Mouse (Mus musculus): ENCODE data around the gene Adgrf1. TPM values are rescaled to one million over a fixed set of nuclear protein-coding genes. Genes with fewer than 3 reads are reported as not detected.
A peak's percentile ranks its signal among the peaks of the same experiment; 100 is the strongest.
"Not testable (repeated sequence)": the region's sequence is repeated elsewhere in the genome, so short reads cannot be mapped to it uniquely, and the experiment has no call there.

Adgrf1 gene
- polyA plus RNA-seq, 1 experiment from 2014 or later, result 0.64 TPM

DNA sequence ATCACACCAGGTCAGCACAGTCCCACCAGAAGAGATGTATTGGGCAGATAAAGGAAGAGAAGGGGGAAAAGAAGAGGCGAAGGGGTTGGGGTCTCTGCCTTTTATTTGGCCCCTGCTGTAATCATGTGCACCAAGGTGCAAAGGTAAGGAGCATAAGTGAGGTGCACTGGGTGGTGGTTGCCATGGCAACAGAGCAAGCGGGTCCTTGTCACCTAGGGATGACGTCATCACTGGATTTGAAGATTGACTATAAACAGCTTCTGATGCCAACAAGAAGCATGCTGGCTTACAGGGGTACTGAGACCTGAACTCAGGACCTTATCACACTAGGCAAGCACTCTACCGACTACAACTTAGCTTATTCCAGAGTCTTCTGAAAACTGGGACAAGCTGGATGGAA is 59.1 kb downstream of the Adgrf1 start:
- Histone ChIP-seq H3K4me1 (replicated peaks) (peaks cover 77% of the 10 kb centered on the region), H3K27me3 (no peaks in the 10 kb centered on the region), H3K27ac (replicated peaks) (peak overlapping the region; percentile 89), H3K4me2 (peak overlapping the region; percentile 48), H3K9ac (no peak overlapping the region), H3K4me3 (replicated peaks) (no peak overlapping the region), H3K9me3 (replicated peaks) (no peaks in the 10 kb centered on the region), H3K36me3 (replicated peaks) (no peaks in the 10 kb centered on the region)
- ATAC-seq (ENCODE audit: insufficient read depth), result 0 out of 2 replicates have a peak, but pooled peaks have one; percentile 5
- 50% methylated on average over 4 of the region's 4 CpGs for WGBS (ENCODE audit: insufficient replicate concordance)

DNA sequence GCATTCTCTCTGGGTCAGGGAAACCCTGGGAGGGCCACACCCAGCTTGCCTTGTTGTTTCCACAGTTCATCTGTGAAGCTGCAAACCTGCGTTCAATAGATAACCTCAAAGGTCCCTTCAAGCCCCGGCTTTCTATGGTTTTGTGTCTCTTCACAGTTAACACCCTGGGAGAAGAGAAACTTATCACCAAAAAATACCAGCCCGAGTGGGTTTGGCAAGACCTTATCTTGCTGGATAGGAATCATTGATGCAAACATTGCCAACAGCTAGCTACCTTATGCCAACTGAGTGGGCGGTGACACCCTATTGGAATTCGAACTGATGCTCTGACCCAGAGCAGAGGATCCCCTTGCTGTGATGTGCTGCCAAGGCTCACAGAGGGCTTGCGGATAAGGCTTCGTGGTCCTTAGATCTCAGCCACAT is 59.6 kb downstream of the Adgrf1 start:
- Histone ChIP-seq H3K27ac (replicated peaks) (peak overlapping the region; percentile 89), H3K9ac (0 out of 2 replicates have a peak overlapping the region, but pooled peaks have one; percentile 6)

DNA sequence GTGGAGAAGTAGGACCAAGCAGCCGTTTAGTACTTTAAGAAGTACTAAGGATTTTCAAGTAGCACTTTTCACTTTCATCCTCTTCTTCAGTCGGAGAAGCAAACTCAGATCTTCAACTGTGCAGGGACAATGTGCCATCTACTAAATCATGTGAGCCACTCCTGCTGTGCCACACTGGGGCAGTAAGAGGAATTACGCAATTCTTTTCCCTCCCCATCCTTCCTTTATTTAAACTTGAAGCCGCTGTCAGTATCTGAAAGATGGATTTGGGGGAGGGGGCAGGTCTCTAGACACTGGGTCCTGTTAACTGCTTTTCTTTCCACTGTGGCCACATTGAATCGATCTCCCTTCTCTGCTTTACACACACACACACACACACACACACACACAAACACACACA is 62.6 kb downstream of the Adgrf1 start:
- peaks cover 57% of the 10 kb centered on the region for H3K4me1 ChIP-seq (replicated peaks)
- H3K4me3 ChIP-seq (replicated peaks), result no peak overlapping the region
- H3K27me3 ChIP-seq, result no peaks in the 10 kb centered on the region
- H3K27ac ChIP-seq (replicated peaks), result peak overlapping the region; percentile 20; the same call in 1 of the 2 replicates
- WGBS (ENCODE audit: insufficient replicate concordance), result 39% methylated on average over 5 of the region's 5 CpGs
- H3K36me3 ChIP-seq (replicated peaks), result no peaks in the 10 kb centered on the region
- ATAC-seq (ENCODE audit: insufficient read depth), result no peak
- H3K4me2 ChIP-seq, result no peak overlapping the region
- no peak overlapping the region for H3K9ac ChIP-seq
- no peaks in the 10 kb centered on the region for H3K9me3 ChIP-seq (replicated peaks)

More for the DNA sequence above, 59.6 kb downstream of the Adgrf1 start:
- no peaks in the 10 kb centered on the region for H3K36me3 ChIP-seq (replicated peaks)
- H3K4me1 ChIP-seq (replicated peaks), result peaks cover 77% of the 10 kb centered on the region
- ATAC-seq (ENCODE audit: insufficient read depth), result peak; percentile 82
- peak overlapping the region; percentile 48 for H3K4me2 ChIP-seq
- WGBS (ENCODE audit: insufficient replicate concordance), result 15% methylated on average over 7 of the region's 7 CpGs
- no peak overlapping the region for H3K4me3 ChIP-seq (replicated peaks)
- no peaks in the 10 kb centered on the region for H3K9me3 ChIP-seq (replicated peaks)
- H3K27me3 ChIP-seq, result no peaks in the 10 kb centered on the region

- H3K4me3 ChIP-seq (replicated peaks), result no peak overlapping the region
- H3K9me3 ChIP-seq (replicated peaks), result no peaks in the 10 kb centered on the region
- H3K9ac ChIP-seq, result no peak overlapping the region
- no peaks in the 10 kb centered on the region for H3K27me3 ChIP-seq
- H3K27ac ChIP-seq (replicated peaks), result no peak overlapping the region
- H3K36me3 ChIP-seq (replicated peaks), result no peaks in the 10 kb centered on the region
- H3K4me2 ChIP-seq, result no peak overlapping the region
- 25% methylated on average over 9 of the region's 9 CpGs for WGBS (ENCODE audit: insufficient replicate concordance)
- H3K4me1 ChIP-seq (replicated peaks), result peaks cover 43% of the 10 kb centered on the region
- ATAC-seq (ENCODE audit: insufficient read depth), result no peak
Observed at GRCm38 (mm10) chr17:43334074-43334473, 63.9 kb downstream of the Adgrf1 start.

GRCm38 (mm10) chr17:43337643-43338042 is 67.5 kb downstream of the Adgrf1 start:
- no peak overlapping the region for H3K4me2 ChIP-seq
- WGBS (ENCODE audit: insufficient replicate concordance), result 53% methylated on average over 2 of the region's 2 CpGs
- no peak for ATAC-seq (ENCODE audit: insufficient read depth)
- no peak overlapping the region for H3K9ac ChIP-seq
- H3K9me3 ChIP-seq (replicated peaks), result no peaks in the 10 kb centered on the region
- H3K27ac ChIP-seq (replicated peaks), result no peak overlapping the region
- no peaks in the 10 kb centered on the region for H3K27me3 ChIP-seq
- peaks cover 8% of the 10 kb centered on the region; the same call in 1 of the 2 replicates for H3K4me1 ChIP-seq (replicated peaks)
- no peak overlapping the region for H3K4me3 ChIP-seq (replicated peaks)
- H3K36me3 ChIP-seq (replicated peaks), result no peaks in the 10 kb centered on the region

GRCm38 (mm10) chr17:43338279-43338678 is 68.2 kb downstream of the Adgrf1 start:
- H3K4me1 ChIP-seq (replicated peaks), result peaks cover 3% of the 10 kb centered on the region; the same call in 1 of the 2 replicates
- no peak overlapping the region for H3K4me2 ChIP-seq
- no peaks in the 10 kb centered on the region for H3K9me3 ChIP-seq (replicated peaks)
- WGBS (ENCODE audit: insufficient replicate concordance), result 49% methylated on average over 3 of the region's 3 CpGs
- no peak overlapping the region for H3K4me3 ChIP-seq (replicated peaks)
- no peak overlapping the region for H3K27ac ChIP-seq (replicated peaks)
- ATAC-seq (ENCODE audit: insufficient read depth), result no peak
- no peaks in the 10 kb centered on the region for H3K27me3 ChIP-seq
- no peak overlapping the region for H3K9ac ChIP-seq
- H3K36me3 ChIP-seq (replicated peaks), result no peaks in the 10 kb centered on the region

- H3K36me3 ChIP-seq (replicated peaks); H3K4me1 ChIP-seq (replicated peaks); ATAC-seq (ENCODE audit: insufficient read depth); H3K27me3 ChIP-seq; H3K9me3 ChIP-seq (replicated peaks); H3K4me2 ChIP-seq; H3K27ac ChIP-seq (replicated peaks); H3K4me3 ChIP-seq (replicated peaks); H3K9ac ChIP-seq: not testable (repeated sequence)
- WGBS (ENCODE audit: insufficient replicate concordance), result 67% methylated on average over 2 of the region's 2 CpGs
Observed at GRCm38 (mm10) chr17:43346499-43346898, 76.4 kb downstream of the Adgrf1 start.

- Histone ChIP-seq H3K9me3 (replicated peaks) (no peaks in the 10 kb centered on the region), H3K4me1 (replicated peaks) (no peaks in the 10 kb centered on the region), H3K27ac (replicated peaks) (no peak overlapping the region), H3K4me3 (replicated peaks) (no peak overlapping the region), H3K36me3 (replicated peaks) (no peaks in the 10 kb centered on the region), H3K9ac (no peak overlapping the region), H3K27me3 (peaks cover 52% of the 10 kb centered on the region), H3K4me2 (no peak overlapping the region)
- ATAC-seq (ENCODE audit: insufficient read depth), result peak; percentile 15; the same call in 1 of the 2 replicates
- WGBS (ENCODE audit: insufficient replicate concordance), result 32% methylated on average over 9 of the region's 9 CpGs
Observed at GRCm38 (mm10) chr17:43357902-43358539, 87.9 kb downstream of the Adgrf1 start.

- Histone ChIP-seq H3K27me3 (peaks cover 65% of the 10 kb centered on the region), H3K9ac (no peak within 1 kb of the TSS), H3K4me1 (replicated peaks) (no peaks in the 10 kb centered on the region), H3K9me3 (replicated peaks) (no peaks in the 10 kb centered on the region), H3K4me3 (replicated peaks) (peak within 1 kb of the TSS; percentile 21), H3K4me2 (peak within 1 kb of the TSS; percentile 41), H3K27ac (replicated peaks) (no peak within 1 kb of the TSS), H3K36me3 (replicated peaks) (no peaks in the 10 kb centered on the region)
- WGBS (ENCODE audit: insufficient replicate concordance), result 13% methylated on average over 16 of the region's 16 CpGs
- no peak for ATAC-seq (ENCODE audit: insufficient read depth)
Observed at GRCm38 (mm10) chr17:43359826-43360619, 89.9 kb downstream of the Adgrf1 start, which contains the start of gene Adgrf5. Gene Adgrf5 (plus strand): TSS chr17:43360451.

DNA sequence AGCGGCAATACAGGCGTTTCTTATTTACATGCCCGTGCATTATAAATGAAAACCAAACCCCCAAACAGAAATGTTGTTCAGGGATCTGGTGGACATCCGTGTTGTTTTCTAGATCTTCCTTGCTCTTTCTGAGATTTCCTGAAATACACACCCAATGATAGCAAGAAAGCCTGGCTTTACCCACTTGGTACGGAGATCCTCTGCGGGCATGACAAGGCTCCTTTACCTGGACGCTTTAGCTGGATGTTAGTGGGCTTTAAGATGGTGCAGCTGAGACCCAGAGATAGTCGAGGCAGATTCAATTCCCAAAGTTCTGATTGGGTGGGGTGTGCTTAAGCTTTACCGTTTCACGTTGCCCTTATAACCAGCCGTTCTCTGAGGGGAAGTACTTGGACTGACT is 90.9 kb downstream of the Adgrf1 start:
- 38% methylated on average over 11 of the region's 11 CpGs for WGBS (ENCODE audit: insufficient replicate concordance)
- H3K27ac ChIP-seq (replicated peaks), result no peak overlapping the region
- H3K4me3 ChIP-seq (replicated peaks), result peak overlapping the region; percentile 14; the same call in 1 of the 2 replicates
- peaks cover 75% of the 10 kb centered on the region for H3K27me3 ChIP-seq
- H3K9ac ChIP-seq, result no peak overlapping the region
- no peak overlapping the region for H3K4me2 ChIP-seq
- no peaks in the 10 kb centered on the region for H3K4me1 ChIP-seq (replicated peaks)
- no peaks in the 10 kb centered on the region for H3K36me3 ChIP-seq (replicated peaks)
- no peaks in the 10 kb centered on the region for H3K9me3 ChIP-seq (replicated peaks)
- no peak for ATAC-seq (ENCODE audit: insufficient read depth)

DNA sequence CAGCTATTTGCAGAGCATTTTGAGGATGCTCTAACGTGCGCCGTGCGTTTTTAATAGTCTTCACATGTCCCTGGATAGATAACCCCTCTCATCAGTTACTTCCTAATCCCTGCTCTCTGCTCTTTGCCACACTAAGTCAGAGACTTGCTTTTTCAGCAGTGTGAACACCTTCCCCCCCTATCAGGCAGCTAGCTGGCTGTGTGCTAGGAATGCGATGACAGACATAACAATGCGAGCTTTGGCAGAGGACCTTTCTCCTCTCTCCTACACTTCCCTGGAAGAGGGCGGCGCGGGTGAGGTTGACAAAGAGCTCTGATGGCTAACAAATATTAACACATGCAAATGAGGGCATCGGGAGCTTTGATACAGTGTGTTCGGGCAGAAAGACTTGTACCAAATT is 92.2 kb downstream of the Adgrf1 start:
- no peak overlapping the region for H3K27ac ChIP-seq (replicated peaks)
- ATAC-seq (ENCODE audit: insufficient read depth), result no peak
- H3K9me3 ChIP-seq (replicated peaks), result no peaks in the 10 kb centered on the region
- 50% methylated on average over 11 of the region's 11 CpGs for WGBS (ENCODE audit: insufficient replicate concordance)
- no peak overlapping the region for H3K4me3 ChIP-seq (replicated peaks)
- peak overlapping the region; percentile 13; the same call in 1 of the 2 replicates for H3K4me2 ChIP-seq
- no peak overlapping the region for H3K9ac ChIP-seq
- no peaks in the 10 kb centered on the region for H3K4me1 ChIP-seq (replicated peaks)
- no peaks in the 10 kb centered on the region for H3K36me3 ChIP-seq (replicated peaks)
- peaks cover 71% of the 10 kb centered on the region for H3K27me3 ChIP-seq

Measured in liver, embryonic 15.5 days (tissue).